Mouse (Mus musculus): Measurements from ENCODE around the gene Lenep. TPM values are rescaled to one million over a fixed set of nuclear protein-coding genes. Genes with fewer than 3 reads are reported as not detected.

Gene Lenep
- polyA plus RNA-seq, 1 experiment from 2014 or later = 0.91 TPM

DNA sequence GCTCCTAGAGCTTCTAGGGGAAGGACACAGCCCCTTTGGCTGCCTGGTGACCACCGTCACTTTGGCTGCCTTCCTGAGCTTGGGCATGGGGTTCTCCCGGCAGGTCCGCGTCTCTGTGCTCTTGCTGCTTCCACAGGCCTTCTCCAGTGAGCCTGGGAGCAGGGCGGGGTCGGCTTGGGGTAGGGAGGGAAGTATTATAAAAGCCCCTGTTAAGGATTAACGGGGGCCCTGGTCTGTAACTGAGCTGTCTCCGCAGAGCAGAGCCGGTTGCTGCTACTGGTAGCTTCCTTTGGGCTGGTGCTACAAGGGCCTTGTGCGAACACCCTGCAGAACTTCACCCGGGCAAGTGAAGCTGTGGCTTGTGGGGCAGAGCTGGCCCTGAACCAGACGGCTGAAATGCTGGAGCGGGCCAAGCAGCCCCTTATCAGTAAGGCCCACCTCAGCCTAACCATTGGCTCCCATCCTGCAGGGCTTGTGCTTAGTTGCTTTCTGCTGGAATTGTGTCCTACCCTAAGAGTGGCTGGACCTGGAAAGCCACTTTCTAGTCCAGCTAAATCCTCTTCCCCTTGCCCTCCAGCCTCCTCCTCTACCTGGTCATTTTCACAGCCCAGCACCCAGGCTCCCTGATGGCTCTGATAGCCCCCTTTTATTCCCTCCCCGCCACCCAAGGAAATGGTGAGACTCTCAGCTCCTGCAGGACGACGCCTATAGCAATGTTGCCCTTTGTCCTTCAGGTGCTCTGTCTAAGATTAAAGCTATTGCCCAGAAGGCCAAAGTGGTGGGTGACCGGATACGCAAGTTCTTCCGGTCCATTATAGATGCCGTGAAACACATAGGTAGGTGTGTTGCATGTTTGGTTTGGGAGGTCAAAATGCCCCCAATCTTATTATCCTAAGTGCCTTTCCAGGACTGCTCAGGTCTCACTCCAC lies 36.8 kb downstream of the Lenep start:
- Histone ChIP-seq H3K27me3 (no peaks in the 10 kb centered on the region), H3K36me3 (no peaks in the 10 kb centered on the region), H3K4me3 (replicated peaks) (no peak overlapping the region), H3K4me1 (no peaks in the 10 kb centered on the region), H3K9me3 (replicated peaks) (no peaks in the 10 kb centered on the region), H3K27ac (replicated peaks) (no peak overlapping the region), H3K9ac (no peak overlapping the region), H3K4me2 (replicated peaks) (no peak overlapping the region)
- WGBS = 68% methylated on average over 20 of the region's 20 CpGs
- no peak for ATAC-seq (ENCODE audit: insufficient number of reproducible peaks, low FRiP score, low TSS enrichment, low read depth)

DNA sequence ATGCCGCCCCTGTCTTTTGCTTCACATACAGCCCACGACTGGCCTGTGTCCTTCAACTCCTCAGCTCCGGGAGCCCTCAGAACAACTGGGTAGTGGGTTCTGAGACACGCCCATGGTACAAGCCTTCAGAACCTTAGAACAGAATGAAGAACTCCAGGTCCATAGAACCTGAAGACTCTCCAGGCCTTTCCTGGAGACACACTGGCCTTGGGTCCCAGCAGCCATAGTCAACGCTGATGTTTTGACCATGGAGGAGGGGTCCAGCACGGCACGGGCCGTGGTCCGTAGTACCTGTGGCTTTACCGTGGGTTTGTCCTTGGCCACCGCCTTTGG lies 37.5 kb downstream of the Lenep start, which contains the start of gene Dcst1:
Gene Dcst1, minus strand, starts transcription at position 101 of the 333 bp plus-strand sequence.
- no peak within 1 kb of the TSS for H3K4me2 ChIP-seq (replicated peaks)

DNA sequence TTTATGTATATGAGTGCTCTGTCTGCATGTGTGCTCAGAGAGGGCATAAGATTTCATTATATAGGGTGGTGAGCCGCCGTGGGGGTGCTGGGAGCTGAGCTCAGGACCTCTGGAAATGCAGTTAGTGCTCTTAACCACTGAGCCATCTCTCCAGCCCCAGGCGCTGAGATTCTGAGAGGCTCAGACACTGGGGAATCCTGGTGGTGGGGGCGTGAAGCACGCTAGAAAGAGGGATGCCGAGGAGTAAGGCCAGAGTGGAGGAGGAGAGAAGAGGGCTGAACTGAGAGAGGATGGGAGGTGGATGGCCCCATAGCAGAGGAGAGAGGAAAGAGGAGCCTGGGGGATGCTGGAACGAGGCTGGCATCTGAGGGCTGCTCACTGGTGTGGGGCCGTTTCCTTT lies 38.0 kb downstream of the Lenep start:
- Histone ChIP-seq H3K27me3 (no peaks in the 10 kb centered on the region), H3K4me3 (replicated peaks) (no peak overlapping the region), H3K9ac (no peak overlapping the region), H3K4me2 (replicated peaks) (no peak overlapping the region), H3K9me3 (replicated peaks) (no peaks in the 10 kb centered on the region), H3K27ac (replicated peaks) (no peak overlapping the region), H3K36me3 (no peaks in the 10 kb centered on the region), H3K4me1 (no peaks in the 10 kb centered on the region)
- ATAC-seq (ENCODE audit: insufficient number of reproducible peaks, low FRiP score, low TSS enrichment, low read depth) = no peak
- 42% methylated on average over 8 of the region's 8 CpGs for WGBS

More for the DNA sequence above, 37.5 kb downstream of the Lenep start, which contains the start of gene Dcst1:
- Histone ChIP-seq H3K4me3 (replicated peaks) (no peak within 1 kb of the TSS), H3K27ac (replicated peaks) (no peak within 1 kb of the TSS), H3K27me3 (no peaks in the 10 kb centered on the region), H3K9me3 (replicated peaks) (no peaks in the 10 kb centered on the region), H3K9ac (no peak within 1 kb of the TSS), H3K4me1 (no peaks in the 10 kb centered on the region), H3K36me3 (no peaks in the 10 kb centered on the region)
- WGBS = 89% methylated on average over 11 of the region's 11 CpGs
- ATAC-seq (ENCODE audit: insufficient number of reproducible peaks, low FRiP score, low TSS enrichment, low read depth) = no peak

DNA sequence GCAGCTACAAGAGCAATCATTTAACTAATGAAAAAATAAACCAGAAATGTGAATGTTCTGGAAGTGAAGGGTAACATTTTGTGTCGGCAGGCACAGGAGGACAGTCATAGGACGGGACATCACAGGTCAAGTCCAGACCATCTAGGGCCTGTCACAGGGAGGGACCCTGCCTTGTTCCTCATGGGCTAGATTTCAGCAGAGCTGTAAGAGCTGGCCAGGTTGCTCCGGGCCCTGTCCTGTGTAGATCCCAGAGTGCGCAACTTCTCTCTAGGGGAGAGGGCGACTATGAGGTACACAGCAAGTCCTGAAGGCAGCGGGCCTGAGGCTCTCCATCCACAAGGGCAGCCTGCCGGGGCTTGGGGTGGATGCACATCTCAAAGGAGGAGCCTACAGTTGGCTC lies 40.9 kb downstream of the Lenep start, which contains the start of gene Dcst2:
Gene Dcst2, plus strand, starts transcription at position 301 of the 400 bp plus-strand sequence.
- Histone ChIP-seq H3K9me3 (replicated peaks) (no peaks in the 10 kb centered on the region), H3K36me3 (no peaks in the 10 kb centered on the region), H3K4me2 (replicated peaks) (no peak within 1 kb of the TSS), H3K9ac (no peak within 1 kb of the TSS), H3K4me3 (replicated peaks) (no peak within 1 kb of the TSS), H3K27ac (replicated peaks) (no peak within 1 kb of the TSS), H3K27me3 (no peaks in the 10 kb centered on the region), H3K4me1 (no peaks in the 10 kb centered on the region)
- 80% methylated on average over 7 of the region's 7 CpGs for WGBS
- ATAC-seq (ENCODE audit: insufficient number of reproducible peaks, low FRiP score, low TSS enrichment, low read depth) = no peak

DNA sequence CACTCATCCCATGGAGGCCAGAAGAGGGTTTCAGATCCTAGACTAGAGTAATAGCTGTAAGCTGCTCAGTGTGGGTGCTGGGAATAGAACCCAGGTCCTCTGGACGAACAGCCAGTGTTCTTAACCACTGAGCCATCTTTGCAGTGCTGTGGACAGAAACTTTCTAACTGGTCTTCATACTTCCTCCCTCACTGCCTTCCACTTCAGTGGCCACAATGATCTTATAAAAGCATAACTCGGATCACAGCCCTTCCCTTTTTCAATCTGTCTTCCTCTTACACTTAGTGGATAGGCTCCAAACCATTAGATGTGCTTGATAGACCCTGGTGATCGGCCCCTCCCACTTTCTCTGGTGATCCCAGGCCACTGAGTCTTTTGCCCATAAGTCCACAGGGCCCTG lies 42.4 kb downstream of the Lenep start:
- WGBS = 71% methylated on average over 3 of the region's 3 CpGs
- Histone ChIP-seq H3K9ac (no peak overlapping the region), H3K27me3 (peaks cover 5% of the 10 kb centered on the region; the same call in 1 of the 2 replicates), H3K4me3 (replicated peaks) (no peak overlapping the region), H3K4me2 (replicated peaks) (no peak overlapping the region), H3K36me3 (no peaks in the 10 kb centered on the region), H3K27ac (replicated peaks) (no peak overlapping the region), H3K9me3 (replicated peaks) (no peaks in the 10 kb centered on the region), H3K4me1 (no peaks in the 10 kb centered on the region)
- no peak for ATAC-seq (ENCODE audit: insufficient number of reproducible peaks, low FRiP score, low TSS enrichment, low read depth)

DNA sequence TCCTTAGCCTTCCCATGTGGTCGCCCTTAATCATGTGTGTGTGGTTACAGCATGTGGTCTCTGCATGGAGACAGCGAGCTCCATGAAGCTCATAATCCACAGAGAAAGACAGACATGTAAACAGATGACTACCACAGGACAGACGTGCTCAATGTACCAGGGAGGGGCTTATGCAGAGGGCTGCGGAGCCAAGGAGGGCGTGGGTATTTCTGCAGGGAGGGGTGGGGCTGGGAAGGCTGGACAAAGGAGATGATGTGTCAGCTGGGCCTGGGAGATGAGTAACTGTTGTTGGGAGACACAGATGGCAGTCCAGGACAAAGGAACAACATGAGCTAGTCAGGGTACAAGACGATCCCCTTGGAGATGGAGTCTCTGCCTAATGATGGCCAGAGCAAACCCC lies 43.0 kb downstream of the Lenep start:
- WGBS = 48% methylated on average over 6 of the region's 6 CpGs

DNA sequence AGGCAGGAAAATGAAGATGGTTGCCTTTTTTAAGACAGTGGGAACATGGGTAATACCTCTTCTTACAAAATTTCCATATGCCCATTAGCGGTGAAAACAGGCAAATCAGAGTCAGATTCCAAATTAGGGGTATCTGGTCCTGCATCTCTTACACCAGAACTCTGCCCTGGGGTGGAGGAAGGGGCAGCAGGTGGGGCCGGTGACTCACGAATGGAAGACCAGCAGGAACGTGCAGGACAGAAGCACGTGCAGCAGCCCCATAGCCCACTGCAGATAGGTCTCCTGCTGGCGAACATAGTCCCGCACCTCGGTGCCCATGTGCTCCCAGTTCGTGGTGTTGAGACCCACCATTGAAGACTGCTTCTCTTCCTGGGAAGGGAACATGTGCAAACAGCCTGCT lies 46.6 kb downstream of the Lenep start:
- ATAC-seq (ENCODE audit: insufficient number of reproducible peaks, low FRiP score, low TSS enrichment, low read depth) = no peak
- H3K9ac ChIP-seq = no peak overlapping the region

More for the DNA sequence above, 43.0 kb downstream of the Lenep start:
- Histone ChIP-seq H3K9ac (no peak overlapping the region), H3K4me3 (replicated peaks) (no peak overlapping the region), H3K36me3 (no peaks in the 10 kb centered on the region), H3K27ac (replicated peaks) (no peak overlapping the region), H3K4me2 (replicated peaks) (no peak overlapping the region), H3K9me3 (replicated peaks) (no peaks in the 10 kb centered on the region), H3K27me3 (peaks cover 5% of the 10 kb centered on the region; the same call in 1 of the 2 replicates), H3K4me1 (0 out of 2 replicates have a peak, but pooled peaks cover 2% of the 10 kb centered on the region)
- no peak for ATAC-seq (ENCODE audit: insufficient number of reproducible peaks, low FRiP score, low TSS enrichment, low read depth)

DNA sequence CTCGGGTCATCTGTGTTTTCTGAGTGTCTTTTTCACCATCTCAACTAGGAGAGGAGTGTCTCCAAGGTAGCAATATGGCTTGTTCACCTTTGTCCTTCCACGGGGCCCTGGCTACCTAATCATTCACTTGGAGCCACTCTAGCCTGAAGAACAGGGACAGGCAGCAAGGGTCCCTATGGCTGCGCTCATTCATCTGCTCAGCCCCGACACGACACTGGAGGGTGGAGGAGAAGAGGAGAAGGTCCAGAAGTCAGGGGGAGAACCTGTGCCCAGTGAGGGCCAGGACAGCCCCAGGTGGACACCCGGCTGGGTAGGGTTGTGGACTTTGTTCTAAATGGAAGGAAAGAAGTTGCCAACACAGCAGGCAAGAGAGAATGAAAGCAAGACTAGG lies 47.1 kb downstream of the Lenep start:
- Histone ChIP-seq H3K36me3 (no peaks in the 10 kb centered on the region), H3K4me1 (peaks cover 5% of the 10 kb centered on the region), H3K9me3 (replicated peaks) (no peaks in the 10 kb centered on the region), H3K27me3 (peaks cover 5% of the 10 kb centered on the region; the same call in 1 of the 2 replicates), H3K27ac (replicated peaks) (no peak overlapping the region), H3K4me3 (replicated peaks) (no peak overlapping the region), H3K9ac (no peak overlapping the region), H3K4me2 (replicated peaks) (no peak overlapping the region)
- WGBS = 83% methylated on average over 6 of the region's 6 CpGs
- ATAC-seq (ENCODE audit: insufficient number of reproducible peaks, low FRiP score, low TSS enrichment, low read depth) = no peak

More for the DNA sequence above, 46.6 kb downstream of the Lenep start:
- Histone ChIP-seq H3K4me1 (0 out of 2 replicates have a peak, but pooled peaks cover 2% of the 10 kb centered on the region), H3K36me3 (no peaks in the 10 kb centered on the region), H3K27me3 (peaks cover 5% of the 10 kb centered on the region; the same call in 1 of the 2 replicates), H3K4me2 (replicated peaks) (no peak overlapping the region), H3K4me3 (replicated peaks) (no peak overlapping the region), H3K9me3 (replicated peaks) (no peaks in the 10 kb centered on the region), H3K27ac (replicated peaks) (no peak overlapping the region)
- WGBS = 62% methylated on average over 9 of the region's 9 CpGs

DNA sequence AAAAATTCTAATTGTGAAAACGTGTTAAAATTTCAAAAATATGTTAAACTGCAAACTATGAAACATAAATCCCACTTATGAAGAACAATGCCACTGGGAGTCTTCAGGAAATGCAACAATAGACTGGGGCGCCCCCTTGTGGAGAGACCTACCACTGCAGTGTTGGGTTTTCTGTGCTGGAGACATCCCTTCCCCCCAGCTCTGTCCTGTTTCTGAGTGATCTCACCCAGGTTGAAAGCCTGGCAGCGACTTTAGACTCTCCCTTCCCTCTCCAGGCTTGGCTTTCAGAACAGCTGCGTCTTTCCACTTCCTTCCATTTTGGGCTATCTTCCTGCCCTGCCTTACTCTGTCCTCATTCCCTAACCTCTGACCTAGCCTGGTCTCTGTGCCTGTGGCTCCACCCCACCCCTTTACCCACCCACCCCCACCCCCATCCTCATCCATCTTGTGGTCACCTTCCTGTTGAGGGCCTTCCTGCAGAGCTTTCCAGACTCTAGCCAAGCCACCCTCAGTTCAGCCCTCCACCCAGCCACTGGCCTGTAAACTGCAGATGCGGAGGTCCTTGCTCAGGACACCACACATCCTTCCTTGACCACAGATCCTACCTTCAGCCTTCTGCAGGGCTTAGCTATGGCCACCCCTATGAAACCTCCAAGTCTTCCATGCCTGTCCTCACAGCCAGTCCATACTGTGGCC lies 47.6 kb downstream of the Lenep start:
- Histone ChIP-seq H3K4me2 (replicated peaks) (no peak overlapping the region), H3K9me3 (replicated peaks) (no peaks in the 10 kb centered on the region), H3K9ac (no peak overlapping the region), H3K27ac (replicated peaks) (no peak overlapping the region), H3K4me1 (peaks cover 10% of the 10 kb centered on the region), H3K4me3 (replicated peaks) (no peak overlapping the region), H3K36me3 (no peaks in the 10 kb centered on the region), H3K27me3 (peaks cover 5% of the 10 kb centered on the region; the same call in 1 of the 2 replicates)
- ATAC-seq (ENCODE audit: insufficient number of reproducible peaks, low FRiP score, low TSS enrichment, low read depth) = no peak
- WGBS = 18% methylated on average over 5 of the region's 5 CpGs

DNA sequence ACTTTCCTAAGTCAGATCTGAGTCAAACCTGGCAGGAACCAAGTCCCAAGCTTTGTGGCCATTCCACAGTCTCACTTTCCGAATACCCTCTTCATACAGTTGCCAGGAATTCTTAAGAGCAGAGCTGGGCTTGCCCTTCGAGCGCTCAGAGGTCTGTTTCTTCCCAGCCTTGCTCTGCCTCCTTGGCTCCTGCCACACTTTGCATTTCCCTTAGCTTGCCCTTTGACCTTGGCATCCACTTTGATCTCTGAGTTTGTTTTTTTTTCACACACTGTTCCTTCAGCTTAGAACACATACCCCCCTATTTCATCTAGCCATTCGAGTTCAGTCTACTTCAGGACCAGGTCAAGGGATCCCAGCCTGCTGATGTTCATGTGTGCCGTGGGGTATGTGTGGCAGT lies 51.3 kb downstream of the Lenep start:
- ATAC-seq (ENCODE audit: insufficient number of reproducible peaks, low FRiP score, low TSS enrichment, low read depth) = no peak
- Histone ChIP-seq H3K4me1 (peaks cover 21% of the 10 kb centered on the region), H3K9me3 (replicated peaks) (no peaks in the 10 kb centered on the region), H3K36me3 (peaks cover 7% of the 10 kb centered on the region; the same call in 1 of the 2 replicates), H3K4me2 (replicated peaks) (no peak overlapping the region), H3K27me3 (peaks cover 4% of the 10 kb centered on the region), H3K4me3 (replicated peaks) (no peak overlapping the region), H3K9ac (no peak overlapping the region), H3K27ac (replicated peaks) (no peak overlapping the region)
- WGBS = 51% methylated on average over 5 of the region's 5 CpGs

All from embryonic facial prominence, embryonic 15.5 days (tissue).